Mouse (Mus musculus) right cerebral cortex, adult 2 months (tissue): ENCODE data around the gene Rsph10b.
A peak's percentile ranks its signal among the peaks of the same experiment; 100 is the strongest.

Experiments
- DNase-seq, 2 experiments: peaks; one replicate each; pipeline ENCODE4 v3.0.0; 2021 to 2022; ENCODE audit warnings: low spot score in 2 of 2

Rsph10b gene

GRCm38 (mm10) chr5:143932831-143933230 lies at the start of gene Rsph10b:
TSS of gene Rsph10b (plus strand) at chr5:143933035.
- DNase-seq: no peak

- no peak for DNase-seq
Observed at GRCm38 (mm10) chr5:143885274-143885673, 47.6 kb upstream of the Rsph10b start.

- DNase-seq: no peak
Observed at GRCm38 (mm10) chr5:143890741-143891140, 42.1 kb upstream of the Rsph10b start.

DNA sequence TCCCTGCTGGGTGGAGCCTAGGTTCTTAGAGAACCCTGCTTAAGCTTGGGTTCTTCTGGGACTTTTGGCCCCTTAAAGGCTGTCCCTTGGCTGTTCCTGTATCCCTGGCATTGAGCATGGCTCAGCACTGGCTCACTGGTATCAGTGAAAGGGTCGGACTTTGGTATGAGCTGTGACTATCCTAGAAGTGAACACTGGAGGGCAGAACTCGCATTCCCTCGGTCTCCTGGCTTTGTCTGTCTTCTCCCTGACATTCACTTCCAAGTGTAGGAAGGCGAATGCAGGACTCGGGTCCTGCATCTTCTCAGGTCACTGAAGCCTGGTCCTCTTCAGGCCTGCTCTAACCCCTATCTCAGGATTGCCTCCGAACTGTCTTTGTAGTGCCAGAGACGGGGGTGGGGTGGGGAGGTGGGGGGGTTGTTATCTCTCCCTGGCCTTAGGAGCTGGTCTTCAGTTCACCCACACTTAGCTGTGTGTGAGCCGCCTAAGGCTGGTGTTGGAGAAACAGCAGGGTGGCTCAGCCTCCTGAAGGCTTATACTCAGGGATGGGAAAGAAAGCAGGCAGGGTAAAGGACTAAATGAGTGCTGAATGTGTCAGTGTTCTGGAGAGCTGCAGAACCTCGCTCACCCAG lies 40.5 kb upstream of the Rsph10b start:
- DNase-seq: peak in 1 of 2 experiments; percentile 24

GRCm38 (mm10) chr5:143893396-143893795 lies 39.4 kb upstream of the Rsph10b start:
- DNase-seq: no peak

DNA sequence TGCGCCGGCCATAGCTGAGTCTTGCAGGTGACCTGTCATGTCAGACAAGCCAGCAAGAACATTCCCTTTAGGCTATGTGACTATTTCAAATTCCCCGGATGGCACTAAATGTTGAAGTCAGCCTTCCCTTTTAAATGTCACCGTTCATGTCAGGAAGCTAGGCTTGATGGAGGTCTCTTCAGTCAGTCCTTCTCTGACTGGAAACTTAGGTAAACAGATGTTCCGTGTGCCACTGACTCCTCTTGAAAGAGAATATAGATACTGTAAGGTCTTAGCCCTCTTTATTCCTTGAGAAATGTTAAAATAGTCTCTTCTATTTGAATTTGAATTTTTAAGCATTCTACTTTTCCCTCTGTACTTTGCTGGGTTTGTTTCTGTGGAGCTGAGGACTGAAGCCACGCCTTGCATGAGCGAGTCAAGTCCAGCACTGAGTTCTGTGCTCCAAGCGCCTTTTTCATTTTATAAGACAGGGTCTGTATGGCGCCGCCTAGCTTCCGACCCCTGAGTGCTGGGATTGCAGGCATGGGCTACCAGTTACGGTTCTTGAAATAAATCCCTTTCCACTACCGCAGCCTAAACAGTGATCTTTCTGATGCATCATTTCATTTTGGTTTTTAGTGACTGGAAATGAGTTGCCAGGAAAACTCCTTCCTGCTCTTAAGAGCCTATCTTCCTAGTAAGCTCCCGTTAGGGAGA lies 35.1 kb upstream of the Rsph10b start, which contains the start of gene Ankrd61:
Ankrd61 (minus strand) TSS at position 51 of the 696 bp plus-strand sequence.
- no peak for DNase-seq

- no peak for DNase-seq
Observed at GRCm38 (mm10) chr5:143902111-143902510, 30.7 kb upstream of the Rsph10b start.

GRCm38 (mm10) chr5:143903813-143904212 lies 29.0 kb upstream of the Rsph10b start:
- no peak for DNase-seq

- DNase-seq: peak in 1 of 2 experiments; percentile 24
Observed at GRCm38 (mm10) chr5:143906429-143906828, 26.4 kb upstream of the Rsph10b start.

DNA sequence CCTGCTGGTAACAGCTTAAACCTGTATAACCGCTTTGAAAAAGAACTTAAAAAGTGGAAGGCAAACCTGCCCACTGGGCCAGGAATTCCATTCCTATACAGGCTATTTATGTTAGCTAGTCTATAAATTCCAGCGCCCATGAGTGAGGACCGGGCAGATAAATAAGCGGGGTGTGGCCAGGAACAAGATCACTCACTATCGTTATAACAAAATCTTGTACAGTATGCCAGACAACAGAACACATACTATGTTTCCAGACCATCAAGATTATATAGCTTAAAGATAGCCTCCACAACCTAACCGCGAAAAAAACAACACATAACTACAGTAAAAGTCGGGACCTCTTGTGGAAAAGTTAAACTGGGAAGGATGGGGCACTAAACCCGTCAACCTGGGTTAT lies 23.9 kb upstream of the Rsph10b start:
- no peak for DNase-seq

DNA sequence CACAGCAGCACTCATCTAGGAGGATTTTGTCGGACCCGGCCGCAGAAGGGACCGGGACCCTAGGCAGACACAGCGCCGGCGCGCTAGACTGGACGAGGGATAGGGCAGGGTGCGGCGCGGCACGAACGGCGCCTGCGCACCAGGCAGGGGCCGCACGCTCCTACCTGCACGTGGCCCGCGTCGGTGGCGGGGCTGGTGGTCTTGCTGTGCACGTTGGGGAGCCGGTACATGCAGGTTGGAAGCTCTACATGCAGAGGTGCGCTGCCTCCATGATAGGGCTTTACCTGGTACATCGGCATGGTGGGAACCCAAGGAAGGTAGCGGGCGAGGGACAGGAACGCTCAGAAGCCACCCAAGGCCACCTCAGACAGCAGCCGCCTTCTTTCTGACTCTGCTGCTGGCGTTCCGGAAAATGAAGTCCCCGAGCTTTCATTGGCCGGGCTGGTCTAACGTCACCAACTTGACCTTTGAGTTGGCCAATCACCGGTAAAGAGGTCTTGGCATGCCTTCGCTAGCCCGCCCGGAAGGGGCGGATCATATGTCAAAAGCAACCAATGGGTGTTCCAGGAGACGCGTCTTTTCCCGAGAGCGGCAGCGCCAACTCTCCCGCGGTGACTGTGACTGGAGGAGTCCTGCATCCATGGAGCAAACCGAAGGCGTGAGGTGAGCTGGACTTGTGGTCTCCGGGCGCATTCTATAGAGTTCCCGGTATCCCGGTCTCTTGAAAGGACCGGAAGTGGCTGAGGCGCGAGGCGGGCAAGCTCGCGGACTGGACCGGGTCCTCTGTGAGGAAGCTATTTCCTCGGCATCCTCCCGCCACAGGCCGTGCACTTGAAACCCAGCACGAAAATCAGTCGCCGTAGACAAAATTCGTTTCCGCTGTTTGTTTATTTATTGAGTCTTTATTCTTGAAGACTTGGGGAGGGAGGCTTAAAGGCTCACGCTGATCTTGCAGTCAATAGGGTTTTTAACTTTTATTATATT lies 23.1 kb upstream of the Rsph10b start, which contains the start of the genes Aimp2 and Pms2:
Aimp2 (minus strand) TSS at position 431 of the 984 bp plus-strand sequence.
Pms2 (plus strand) TSS at position 548 of the 984 bp plus-strand sequence.
- DNase-seq: peak; percentile 97 to 98

DNA sequence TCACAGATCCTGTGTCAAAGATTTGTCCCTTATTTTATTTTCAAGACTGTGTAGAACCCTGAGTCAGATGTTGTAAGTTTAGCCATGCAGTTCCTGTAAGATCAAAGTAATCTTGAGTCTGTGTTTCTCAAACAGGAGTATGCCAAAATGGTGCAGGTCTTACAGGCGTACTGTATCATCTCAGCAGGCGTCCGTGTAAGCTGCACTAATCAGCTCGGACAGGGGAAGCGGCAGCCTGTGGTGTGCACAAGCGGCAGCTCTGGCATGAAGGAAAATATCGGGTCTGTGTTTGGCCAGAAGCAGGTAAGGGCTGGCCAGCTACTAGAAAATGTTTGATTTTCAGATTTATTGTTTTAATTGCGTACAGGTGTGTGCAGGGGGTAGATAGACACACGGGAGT lies 16.6 kb upstream of the Rsph10b start:
- DNase-seq: no peak

DNA sequence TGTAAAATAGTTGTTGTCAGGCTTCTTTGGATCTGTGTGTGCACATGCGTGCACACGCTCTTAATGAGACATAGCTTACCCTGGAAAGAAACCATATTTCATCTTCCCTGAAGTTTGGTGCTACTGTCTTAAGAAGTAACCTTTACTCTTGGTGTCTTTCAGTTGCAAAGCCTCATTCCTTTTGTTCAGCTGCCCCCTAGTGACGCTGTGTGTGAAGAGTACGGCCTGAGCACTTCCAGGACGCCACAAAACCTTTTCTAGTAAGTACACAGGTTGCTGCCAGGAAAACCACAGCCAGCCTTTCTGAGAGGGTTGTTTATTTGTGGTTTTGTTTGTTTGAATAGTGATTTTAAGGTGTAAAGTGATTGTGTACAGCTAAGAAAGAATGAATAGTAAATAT lies 15.4 kb upstream of the Rsph10b start:
- peak in 1 of 2 experiments; percentile 33 for DNase-seq

- DNase-seq: no peak
Observed at GRCm38 (mm10) chr5:143918120-143918519, 14.7 kb upstream of the Rsph10b start.

DNA sequence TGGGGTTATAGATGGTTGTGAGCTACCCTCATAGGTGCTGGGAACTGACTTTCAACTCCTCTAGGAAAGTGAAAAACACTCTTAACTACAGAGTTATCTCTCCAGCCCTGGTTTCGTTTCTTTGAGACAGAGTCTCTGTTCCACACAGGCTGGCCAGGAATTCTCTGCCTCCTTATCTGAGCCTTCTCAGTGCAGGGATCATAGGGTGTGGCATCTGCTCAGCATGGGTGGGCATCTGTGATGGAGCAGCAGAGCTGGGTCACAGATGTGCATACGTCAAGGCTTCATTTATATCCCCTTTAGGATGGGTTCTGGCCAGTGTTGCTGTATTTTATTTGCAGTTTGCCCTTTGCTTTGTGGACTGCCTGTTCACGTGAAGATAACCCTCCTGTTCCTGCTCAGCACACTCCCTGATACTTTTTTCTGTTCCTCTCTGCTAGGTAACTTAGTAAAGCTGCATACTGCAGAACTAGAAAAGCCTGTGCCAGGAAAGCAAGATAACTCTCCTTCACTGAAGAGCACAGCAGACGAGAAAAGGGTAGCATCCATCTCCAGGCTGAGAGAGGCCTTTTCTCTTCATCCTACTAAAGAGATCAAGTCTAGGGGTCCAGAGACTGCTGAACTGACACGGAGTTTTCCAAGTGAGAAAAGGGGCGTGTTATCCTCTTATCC lies 7.9 kb upstream of the Rsph10b start:
- DNase-seq: no peak

GRCm38 (mm10) chr5:143927875-143928274 lies 5.0 kb upstream of the Rsph10b start, which contains the start of gene Gm42421:
TSS of gene Gm42421 (plus strand) at chr5:143928175.
- no peak for DNase-seq

- DNase-seq: no peak
Observed at GRCm38 (mm10) chr5:143929291-143929690, 3.5 kb upstream of the Rsph10b start.

DNA sequence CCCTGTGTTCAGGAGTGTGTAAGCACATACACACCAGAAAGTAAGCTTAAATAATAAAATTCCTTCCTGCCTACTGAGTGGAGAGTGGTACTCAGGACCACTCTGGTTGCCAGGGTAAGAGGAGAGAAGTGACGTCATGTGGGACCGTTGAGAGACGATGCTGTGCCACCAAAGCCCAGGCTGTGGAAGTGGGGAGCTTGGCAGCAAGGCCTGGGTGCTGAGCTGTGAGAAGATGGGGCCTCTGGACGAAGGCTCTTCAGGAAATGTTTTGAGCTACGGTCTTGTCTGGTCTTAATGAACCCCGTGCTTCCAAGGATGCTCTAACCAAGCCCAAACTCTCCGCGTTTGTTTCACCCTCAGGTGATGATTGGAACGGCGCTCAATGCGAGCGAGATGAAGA lies 2.2 kb upstream of the Rsph10b start:
- DNase-seq: no peak

DNA sequence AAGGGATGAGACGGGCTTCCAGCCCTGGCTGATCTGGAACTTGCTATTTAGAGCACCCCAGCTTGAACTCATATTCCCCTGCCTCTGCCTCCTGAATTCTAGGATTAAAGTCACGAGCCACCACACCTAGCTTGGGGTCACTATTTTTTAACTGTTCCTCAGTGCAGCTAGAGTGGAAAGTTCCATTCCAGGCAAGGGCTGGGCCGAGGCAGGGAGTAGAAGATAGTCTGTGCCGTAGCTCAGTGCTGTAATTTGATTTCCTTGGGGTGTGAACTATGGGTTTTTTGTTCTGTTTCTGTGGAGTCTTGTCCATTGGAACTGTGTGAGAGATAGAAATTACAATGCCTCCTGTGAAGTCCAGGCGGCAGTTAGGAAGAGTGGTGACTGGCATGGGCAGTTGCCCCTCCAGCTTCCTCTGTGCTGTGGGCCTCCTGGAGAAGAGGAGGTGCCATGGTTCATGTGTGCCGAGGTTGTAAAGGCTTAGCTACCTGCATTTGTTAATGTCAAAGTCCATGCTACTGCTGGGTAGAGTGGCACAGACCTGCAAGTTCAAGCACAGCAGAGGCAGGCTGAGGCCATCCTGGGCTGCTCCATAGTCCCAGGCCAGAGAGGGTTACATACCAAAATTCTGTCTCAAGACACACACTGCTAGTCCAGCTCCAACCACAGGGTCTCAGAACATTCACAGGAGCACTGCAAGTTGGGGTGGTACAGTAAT lies 813 bp upstream of the Rsph10b start:
- DNase-seq: no peak

DNA sequence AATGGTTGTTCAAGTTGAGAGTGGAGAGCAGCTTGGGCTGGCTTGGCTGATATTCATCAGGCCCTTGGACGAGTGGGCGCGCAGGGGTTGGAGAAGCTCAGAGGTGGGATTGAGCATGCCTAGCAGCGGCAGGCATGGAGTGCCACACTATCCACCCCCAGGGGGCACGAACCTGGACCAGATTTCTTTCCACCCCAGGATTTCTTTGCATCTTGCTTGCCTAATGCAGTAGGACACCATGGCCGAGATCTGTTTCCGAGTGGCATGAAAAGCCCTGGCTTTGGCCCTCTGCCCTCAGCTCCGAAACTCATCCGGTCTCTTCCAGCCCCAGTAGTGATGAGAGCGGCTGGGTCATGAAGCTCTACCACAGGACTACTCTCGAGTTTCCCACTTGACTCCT lies 579 bp downstream of the Rsph10b start:
- DNase-seq: no peak

GRCm38 (mm10) chr5:143933875-143934274 lies 1.0 kb downstream of the Rsph10b start:
- no peak for DNase-seq
